Mouse (Mus musculus) kidney, adult 2 months (tissue): Measurements from ENCODE around the gene Wfdc18.

ENCODE experiments used
- CTCF ChIP-seq: fragments of 200-500 bp; conservative IDR thresholded peaks from 2 replicates; pipeline ENCODE4 v1.5.1; 2011; ENCODE audit warnings: low read depth, mild to moderate bottlenecking, control low read depth, low read length, moderate library complexity, mixed read lengths; ENCODE audit not compliant: insufficient read depth, insufficient read length
- POLR2A ChIP-seq: fragments of 200-500 bp; IDR thresholded peaks from one replicate; pipeline ENCODE4 v1.6.1; 2011; ENCODE audit warnings: low read depth, low read length, control low read depth

- no peak for TF ChIP-seq CTCF
- no peak for TF ChIP-seq POLR2A
Observed at GRCm38 (mm10) chr11:83741841-83742240, 33.0 kb downstream of the Wfdc18 start.
